Mouse (Mus musculus): Measurements from ENCODE around the gene Map3k13. TPM values are rescaled to one million over a fixed set of nuclear protein-coding genes. Genes with fewer than 3 reads are reported as not detected.
A peak's percentile ranks its signal among the peaks of the same experiment; 100 is the strongest.
"Not testable (repeated sequence)": the region's sequence is repeated elsewhere in the genome, so short reads cannot be mapped to it uniquely, and the experiment has no call there.

Gene Map3k13
- polyA plus RNA-seq, 1 experiment from 2014 or later = 1.1 TPM

DNA sequence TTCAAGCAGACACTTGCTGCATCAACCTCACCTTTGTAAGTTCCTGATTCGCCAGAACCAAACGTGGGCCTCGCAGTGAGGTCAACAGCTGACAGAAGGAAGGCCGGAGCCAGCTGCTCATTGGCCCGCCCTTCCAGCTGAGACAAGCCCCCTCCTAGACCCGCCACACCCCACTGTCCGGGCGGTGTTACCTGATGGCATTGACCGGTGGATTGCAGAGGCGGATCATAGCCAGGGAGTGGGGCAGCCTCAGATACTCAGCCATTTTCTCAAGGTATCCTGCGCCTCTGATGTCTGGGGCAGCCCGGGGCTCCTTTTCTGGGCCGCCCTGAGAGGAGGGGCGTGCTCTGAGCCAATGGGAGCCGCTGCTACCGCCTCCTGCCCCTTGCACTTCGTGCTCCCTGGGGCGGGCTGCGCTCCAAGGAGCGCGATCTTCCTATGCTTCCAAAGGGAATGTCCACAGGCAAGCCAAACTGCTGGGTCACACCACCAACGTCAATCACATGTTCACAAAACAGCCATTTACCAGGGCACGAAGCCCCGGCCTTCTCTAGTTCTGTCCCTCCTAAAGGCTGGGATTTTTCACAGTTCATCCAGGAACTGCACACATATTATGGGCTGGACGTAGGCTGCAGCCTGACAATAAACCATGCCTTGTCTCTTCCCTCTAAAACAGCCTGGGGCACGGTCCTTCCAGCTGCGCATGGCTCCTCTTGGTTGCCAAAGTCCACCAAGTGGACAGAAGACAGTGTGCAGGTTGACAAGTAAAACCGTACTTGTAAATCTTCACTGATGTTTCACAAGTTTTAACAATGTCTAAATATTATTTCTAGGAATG, 6.4 kb upstream of the Map3k13 start, which contains the start of gene Ehhadh:
Gene Ehhadh (minus strand): TSS at position 292 of the 838 bp plus-strand sequence.
- 6% methylated on average over 27 of the region's 28 CpGs for WGBS
- H3K9ac ChIP-seq = peak within 1 kb of the TSS; percentile 44; the same call in 1 of the 2 replicates
- ATAC-seq (ENCODE audit: insufficient read depth, low FRiP score, low read depth) = peak; percentile 93
- H3K27ac ChIP-seq = 0 out of 2 replicates have a peak within 1 kb of the TSS, but pooled peaks have one; percentile 33
- no peaks in the 10 kb centered on the region for H3K27me3 ChIP-seq (replicated peaks)
- peak within 1 kb of the TSS; percentile 60 for H3K4me3 ChIP-seq (replicated peaks)
- H3K36me3 ChIP-seq = no peaks in the 10 kb centered on the region
- peak within 1 kb of the TSS; percentile 88 for H3K4me2 ChIP-seq
- peaks cover 12% of the 10 kb centered on the region for H3K4me1 ChIP-seq
- no peaks in the 10 kb centered on the region for H3K9me3 ChIP-seq

- H3K4me2 ChIP-seq = no peak overlapping the region
- H3K27ac ChIP-seq = no peak overlapping the region
- ATAC-seq (ENCODE audit: insufficient read depth, low FRiP score, low read depth) = no peak
- no peaks in the 10 kb centered on the region for H3K36me3 ChIP-seq
- H3K4me1 ChIP-seq = peaks cover 13% of the 10 kb centered on the region
- no peaks in the 10 kb centered on the region for H3K9me3 ChIP-seq
- no peak overlapping the region for H3K9ac ChIP-seq
- no peaks in the 10 kb centered on the region for H3K27me3 ChIP-seq (replicated peaks)
- WGBS = 39% methylated on average over 3 of the region's 3 CpGs
- no peak overlapping the region for H3K4me3 ChIP-seq (replicated peaks)
Measured at GRCm38 (mm10) chr16:21788581-21788980, 5.6 kb upstream of the Map3k13 start.

- no peaks in the 10 kb centered on the region for H3K9me3 ChIP-seq
- ATAC-seq (ENCODE audit: insufficient read depth, low FRiP score, low read depth) = no peak
- 60% methylated on average over 2 of the region's 2 CpGs for WGBS
- H3K4me3 ChIP-seq (replicated peaks) = no peak overlapping the region
- no peak overlapping the region for H3K4me2 ChIP-seq
- H3K27me3 ChIP-seq (replicated peaks) = no peaks in the 10 kb centered on the region
- no peak overlapping the region for H3K9ac ChIP-seq
- H3K27ac ChIP-seq = no peak overlapping the region
- H3K36me3 ChIP-seq = no peaks in the 10 kb centered on the region
- H3K4me1 ChIP-seq = peaks cover 15% of the 10 kb centered on the region
Measured at GRCm38 (mm10) chr16:21789180-21789579, 5.0 kb upstream of the Map3k13 start.

DNA sequence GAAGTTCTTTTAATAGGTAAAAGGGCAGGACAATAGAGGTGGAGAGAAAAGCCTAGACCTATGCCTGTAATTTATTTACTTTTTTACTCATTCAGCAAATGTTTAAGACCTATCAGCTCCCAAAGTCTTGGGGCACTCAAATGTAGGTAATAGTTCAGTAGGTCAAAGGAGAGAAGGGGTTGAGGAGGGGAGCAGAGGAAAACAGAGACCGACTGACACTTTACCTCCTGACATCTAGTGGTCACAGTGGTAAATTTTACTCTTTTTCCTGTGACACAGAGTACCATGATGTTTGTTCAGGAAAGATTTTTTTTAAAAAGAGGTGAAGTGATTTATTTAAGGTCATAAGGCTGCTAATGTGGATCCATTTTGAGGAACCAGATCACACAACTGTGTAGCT, 3.7 kb upstream of the Map3k13 start:
- H3K9me3 ChIP-seq = no peaks in the 10 kb centered on the region
- no peak overlapping the region for H3K9ac ChIP-seq
- no peak overlapping the region for H3K27ac ChIP-seq
- 12% methylated on average over 1 of the region's 1 CpGs for WGBS
- H3K27me3 ChIP-seq (replicated peaks) = no peaks in the 10 kb centered on the region
- H3K4me1 ChIP-seq = peaks cover 15% of the 10 kb centered on the region
- no peak for ATAC-seq (ENCODE audit: insufficient read depth, low FRiP score, low read depth)
- H3K4me3 ChIP-seq (replicated peaks) = no peak overlapping the region
- H3K36me3 ChIP-seq = no peaks in the 10 kb centered on the region
- no peak overlapping the region for H3K4me2 ChIP-seq

GRCm38 (mm10) chr16:21791779-21792178, 2.4 kb upstream of the Map3k13 start:
- Histone ChIP-seq H3K36me3 (no peaks in the 10 kb centered on the region), H3K9me3 (no peaks in the 10 kb centered on the region), H3K4me3 (replicated peaks) (no peak overlapping the region), H3K27ac (no peak overlapping the region), H3K9ac (no peak overlapping the region), H3K4me1 (peaks cover 15% of the 10 kb centered on the region), H3K4me2 (no peak overlapping the region), H3K27me3 (replicated peaks) (no peaks in the 10 kb centered on the region)
- WGBS = 54% methylated on average over 3 of the region's 3 CpGs
- no peak for ATAC-seq (ENCODE audit: insufficient read depth, low FRiP score, low read depth)

GRCm38 (mm10) chr16:21793080-21793810, 901 bp upstream of the Map3k13 start:
- not testable (repeated sequence) for H3K9me3 ChIP-seq; ATAC-seq (ENCODE audit: insufficient read depth, low FRiP score, low read depth); H3K27me3 ChIP-seq (replicated peaks); H3K9ac ChIP-seq; H3K36me3 ChIP-seq; H3K4me1 ChIP-seq
- Histone ChIP-seq H3K27ac (0 out of 2 replicates have a peak overlapping the region, but pooled peaks have one; percentile 88), H3K4me3 (replicated peaks) (peak overlapping the region; percentile 83), H3K4me2 (peak overlapping the region; percentile 82)
- 25% methylated on average over 2 of the region's 2 CpGs for WGBS

DNA sequence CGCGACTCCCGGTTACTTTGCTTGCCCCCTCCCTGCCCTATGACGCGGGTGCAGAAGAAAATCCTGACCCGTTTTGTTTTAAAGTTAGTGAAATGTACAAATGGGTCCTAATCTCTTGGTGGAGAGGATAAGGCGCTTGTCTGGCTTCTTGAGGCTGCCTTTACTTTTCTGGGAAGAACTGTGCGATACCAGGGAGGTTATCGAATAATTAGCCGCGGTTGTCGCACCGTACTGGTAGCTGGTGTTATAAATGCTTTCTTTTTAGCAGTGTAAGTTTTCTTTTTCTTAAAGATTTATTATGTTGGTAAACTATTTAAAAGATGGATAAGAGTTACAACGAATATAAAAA, 525 bp downstream of the Map3k13 start:
- under 1% methylated on average over 14 of the region's 14 CpGs for WGBS
- Histone ChIP-seq H3K9ac (peak overlapping the region; percentile 55), H3K4me3 (replicated peaks) (peak overlapping the region; percentile 83), H3K4me1 (0 out of 2 replicates have a peak, but pooled peaks cover 4% of the 10 kb centered on the region), H3K9me3 (no peaks in the 10 kb centered on the region), H3K36me3 (no peaks in the 10 kb centered on the region), H3K27ac (peak overlapping the region; percentile 88), H3K27me3 (replicated peaks) (no peaks in the 10 kb centered on the region), H3K4me2 (peak overlapping the region; percentile 82)
- no peak for ATAC-seq (ENCODE audit: insufficient read depth, low FRiP score, low read depth)

DNA sequence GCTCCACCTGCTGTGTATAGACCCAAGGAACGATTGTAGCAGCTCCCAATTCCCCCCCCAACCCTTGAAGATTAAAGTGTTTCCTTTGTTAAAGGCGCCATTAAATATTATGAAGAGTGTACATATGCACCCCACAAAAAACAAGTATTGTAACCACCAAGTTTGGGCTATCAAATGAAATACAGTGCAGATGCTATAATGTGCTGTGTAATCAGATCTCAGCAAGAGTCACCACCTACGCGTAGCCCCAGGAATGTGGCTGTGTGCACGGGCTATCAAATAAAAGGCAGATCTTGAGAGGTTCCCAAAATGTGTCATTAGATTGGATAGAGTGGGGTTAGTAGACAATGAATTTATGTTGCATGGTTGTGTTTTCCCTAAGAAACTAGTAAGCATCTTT, 925 bp downstream of the Map3k13 start:
- H3K4me3 ChIP-seq (replicated peaks) = peak overlapping the region; percentile 83
- no peak overlapping the region for H3K27ac ChIP-seq
- 0 out of 2 replicates have a peak, but pooled peaks cover 4% of the 10 kb centered on the region for H3K4me1 ChIP-seq
- H3K4me2 ChIP-seq = peak overlapping the region; percentile 82
- no peak overlapping the region; the same call in 1 of the 2 replicates for H3K9ac ChIP-seq
- H3K9me3 ChIP-seq = no peaks in the 10 kb centered on the region
- H3K36me3 ChIP-seq = no peaks in the 10 kb centered on the region
- WGBS = 21% methylated on average over 5 of the region's 5 CpGs
- ATAC-seq (ENCODE audit: insufficient read depth, low FRiP score, low read depth) = no peak
- no peaks in the 10 kb centered on the region for H3K27me3 ChIP-seq (replicated peaks)

DNA sequence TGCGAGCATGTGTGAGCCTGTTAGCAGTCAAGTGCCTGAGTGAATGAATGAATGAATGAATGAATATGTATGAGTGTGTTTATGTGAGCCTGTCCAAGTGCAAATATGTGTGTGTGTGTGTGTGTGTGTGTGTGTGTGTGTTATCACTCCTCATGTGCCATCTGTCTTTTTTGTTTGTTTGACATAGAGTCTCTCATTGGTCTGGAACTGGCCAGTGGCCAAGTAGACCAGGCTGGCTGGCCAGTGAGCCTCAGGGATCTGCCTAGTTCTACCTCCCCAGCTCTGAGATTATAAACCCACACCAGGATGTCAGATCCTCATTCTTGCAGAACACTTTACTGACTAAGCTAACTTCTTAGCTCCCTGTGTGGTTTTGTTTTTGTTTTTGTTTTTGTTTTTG, 10.1 kb downstream of the Map3k13 start:
- no peak overlapping the region for H3K4me3 ChIP-seq (replicated peaks)
- 87% methylated on average over 1 of the region's 1 CpGs for WGBS

DNA sequence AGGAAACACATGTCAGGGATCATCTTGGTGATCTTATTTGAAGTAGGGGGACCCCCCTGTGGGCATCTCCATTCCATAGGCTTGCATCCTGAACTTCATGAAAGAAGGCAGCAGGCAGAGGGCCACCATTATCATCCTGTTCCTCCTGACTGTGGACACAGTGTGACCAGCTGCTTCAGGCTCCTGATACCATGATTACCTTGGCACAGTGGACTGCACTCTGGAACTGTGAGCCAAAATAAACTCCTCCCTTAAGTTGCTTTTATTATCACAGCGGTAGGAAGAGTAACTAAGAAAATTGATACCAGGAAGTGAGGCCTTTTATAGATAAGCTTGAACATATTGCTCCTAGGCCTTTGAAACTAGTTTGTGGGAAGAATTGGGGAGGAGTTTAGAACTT, 12.7 kb downstream of the Map3k13 start:
- Histone ChIP-seq H3K4me2 (no peak overlapping the region), H3K36me3 (0 out of 2 replicates have a peak, but pooled peaks cover under 1% of the 10 kb centered on the region), H3K27me3 (replicated peaks) (no peaks in the 10 kb centered on the region), H3K4me3 (replicated peaks) (no peak overlapping the region), H3K27ac (no peak overlapping the region), H3K4me1 (no peaks in the 10 kb centered on the region), H3K9ac (no peak overlapping the region), H3K9me3 (no peaks in the 10 kb centered on the region)
- 80% methylated on average over 1 of the region's 1 CpGs for WGBS
- no peak for ATAC-seq (ENCODE audit: insufficient read depth, low FRiP score, low read depth)

More for the DNA sequence above, 10.1 kb downstream of the Map3k13 start:
- 0 out of 2 replicates have a peak, but pooled peaks cover 4% of the 10 kb centered on the region for H3K36me3 ChIP-seq
- no peak for ATAC-seq (ENCODE audit: insufficient read depth, low FRiP score, low read depth)
- H3K27me3 ChIP-seq (replicated peaks) = no peaks in the 10 kb centered on the region
- no peak overlapping the region for H3K9ac ChIP-seq
- no peak overlapping the region for H3K27ac ChIP-seq
- H3K9me3 ChIP-seq = no peaks in the 10 kb centered on the region
- no peak overlapping the region for H3K4me2 ChIP-seq
- H3K4me1 ChIP-seq = no peaks in the 10 kb centered on the region

DNA sequence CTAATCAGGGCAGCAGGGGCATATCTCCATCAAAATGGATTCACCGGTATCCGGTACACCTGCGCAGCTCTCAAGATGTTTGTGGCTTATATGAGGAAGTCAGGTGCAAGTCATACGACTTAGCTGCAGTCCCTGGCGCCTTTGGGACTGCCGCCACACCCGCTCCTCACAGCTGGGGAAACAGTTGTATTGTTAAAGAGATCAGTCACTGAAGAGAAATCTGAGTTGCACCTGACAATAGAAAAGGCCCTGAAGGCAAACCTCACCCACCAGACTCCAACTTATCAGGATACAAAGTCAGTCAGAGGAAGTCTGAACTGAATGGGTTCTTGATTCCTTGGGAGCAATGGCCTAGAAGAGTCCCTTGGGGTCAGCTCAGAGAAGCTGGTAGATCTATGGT, 13.6 kb downstream of the Map3k13 start:
- 85% methylated on average over 7 of the region's 7 CpGs for WGBS
- H3K4me3 ChIP-seq (replicated peaks); H3K9me3 ChIP-seq; H3K4me1 ChIP-seq; H3K36me3 ChIP-seq; H3K27ac ChIP-seq; H3K27me3 ChIP-seq (replicated peaks); H3K4me2 ChIP-seq; ATAC-seq (ENCODE audit: insufficient read depth, low FRiP score, low read depth); H3K9ac ChIP-seq: not testable (repeated sequence)

Measured in stomach, embryonic 15.5 days (tissue).